Mouse (Mus musculus) lung, postnatal 10 days (tissue): ENCODE results near the gene Braf.
A peak's percentile ranks its signal among the peaks of the same experiment; 100 is the strongest.

Experiments used
- DNase-seq: peaks from one replicate; pipeline ENCODE4 v3.0.0; 2021

Braf gene

GRCm38 (mm10) chr6:39606862-39607261 lies 118.4 kb downstream of the Braf start:
- DNase-seq: peak; percentile 37

GRCm38 (mm10) chr6:39606056-39606455 lies 119.2 kb downstream of the Braf start:
- DNase-seq: no peak

- no peak for DNase-seq
Observed at GRCm38 (mm10) chr6:39604565-39604964, 120.7 kb downstream of the Braf start.

GRCm38 (mm10) chr6:39601828-39602227 lies 123.4 kb downstream of the Braf start:
- no peak for DNase-seq

- DNase-seq: no peak
Observed at GRCm38 (mm10) chr6:39600851-39601250, 124.4 kb downstream of the Braf start.

- DNase-seq: peak; percentile 96
Observed at GRCm38 (mm10) chr6:39592401-39593214, 132.7 kb downstream of the Braf start, which contains the start of gene Ndufb2. TSS of gene Ndufb2 (plus strand) at chr6:39592574.

GRCm38 (mm10) chr6:39591481-39591880 lies 133.8 kb downstream of the Braf start:
- DNase-seq: no peak

- DNase-seq: no peak
Observed at GRCm38 (mm10) chr6:39585517-39585916, 139.7 kb downstream of the Braf start, which contains the start of gene Gm42420. TSS of gene Gm42420 (plus strand) at chr6:39585753.

- no peak for DNase-seq
Observed at GRCm38 (mm10) chr6:39581087-39581784, 144.0 kb downstream of the Braf start.

- DNase-seq: no peak
Observed at GRCm38 (mm10) chr6:39580558-39580957, 144.7 kb downstream of the Braf start.

GRCm38 (mm10) chr6:39579552-39579951 lies 145.7 kb downstream of the Braf start:
- no peak for DNase-seq

- DNase-seq: no peak
Observed at GRCm38 (mm10) chr6:39574951-39575350, 150.3 kb downstream of the Braf start.

GRCm38 (mm10) chr6:39574555-39574869 lies 150.8 kb downstream of the Braf start:
- DNase-seq: no peak

GRCm38 (mm10) chr6:39573791-39574554 lies 151.3 kb downstream of the Braf start, which contains the start of gene Adck2:
TSS of gene Adck2 (plus strand) at chr6:39573873.
- DNase-seq: peak; percentile 86

- DNase-seq: no peak
Observed at GRCm38 (mm10) chr6:39570426-39570825, 154.8 kb downstream of the Braf start.

GRCm38 (mm10) chr6:39567528-39567927 lies 157.7 kb downstream of the Braf start:
- DNase-seq: peak; percentile 63

- peak; percentile 91 for DNase-seq
Observed at GRCm38 (mm10) chr6:39562166-39563015, 162.9 kb downstream of the Braf start.

GRCm38 (mm10) chr6:39559276-39559939 lies 165.9 kb downstream of the Braf start:
- DNase-seq: peak; percentile 32

- peak; percentile 92 for DNase-seq
Observed at GRCm38 (mm10) chr6:39557723-39558261, 167.5 kb downstream of the Braf start, which contains the start of gene Dennd2a. TSS of gene Dennd2a (minus strand) at chr6:39557867.

GRCm38 (mm10) chr6:39556900-39557659 lies 168.2 kb downstream of the Braf start:
- peak; percentile 59 for DNase-seq

GRCm38 (mm10) chr6:39555648-39555945 lies 169.7 kb downstream of the Braf start:
- no peak for DNase-seq
